Mouse (Mus musculus) hindbrain, postnatal 0 days (tissue): Measurements from ENCODE around the gene Ctnnbl1. TPM values are rescaled to one million over a fixed set of nuclear protein-coding genes. Genes with fewer than 3 reads are reported as not detected.

Source experiments
- ATAC-seq: fragments of 200-750 bp; cut with Nextera tagmentation; 2 replicates; pipeline ENCODE4 v1.8.0; 2017; ENCODE audit warnings: mild to moderate bottlenecking, moderate TSS enrichment, moderate library complexity
- DNase-seq: peaks from one replicate; pipeline ENCODE4 v3.0.0-alpha.2; 2015; ENCODE audit warnings: low spot score
- H3K27ac ChIP-seq: fragments of 300-500 bp; sonication (generic); 2 replicates; pipeline ENCODE4 v1.5.1; 2014; ENCODE audit warnings: mild to moderate bottlenecking
- H3K27me3 ChIP-seq: fragments of 300-500 bp; sonication (generic); 2 replicates; pipeline ENCODE4 v1.6.1; 2014; ENCODE audit warnings: low read length, mixed read lengths; ENCODE audit not compliant: insufficient read depth
- H3K36me3 ChIP-seq: fragments of 300-500 bp; sonication (generic); 2 replicates; pipeline ENCODE4 v1.6.1; 2014; ENCODE audit warnings: low read length, mixed read lengths; ENCODE audit not compliant: insufficient read depth
- H3K4me1 ChIP-seq: fragments of 300-500 bp; sonication (generic); 2 replicates; pipeline ENCODE4 v1.6.1; 2014; ENCODE audit warnings: antibody characterized with exemption, low read length, mixed read lengths; ENCODE audit not compliant: insufficient read depth
- H3K4me2 ChIP-seq: fragments of 300-500 bp; sonication (generic); 2 replicates; pipeline ENCODE4 v1.6.1; 2014; ENCODE audit warnings: low read depth, mild to moderate bottlenecking, low read length, moderate library complexity, mixed read lengths
- H3K4me3 ChIP-seq: fragments of 300-500 bp; sonication (generic); 2 replicates; pipeline ENCODE4 v1.5.1; 2014; ENCODE audit warnings: low read length
- H3K9ac ChIP-seq: fragments of 300-500 bp; sonication (generic); replicated peaks from 2 replicates; pipeline ENCODE4 v1.6.1; 2014; ENCODE audit warnings: mild to moderate bottlenecking, low read length, moderate library complexity, mixed read lengths
- H3K9me3 ChIP-seq: fragments of 300-500 bp; sonication (generic); 2 replicates; pipeline ENCODE4 v1.6.1; 2016; ENCODE audit warnings: low read length, mixed read lengths
- CTCF ChIP-seq: IDR thresholded peaks from 2 replicates; pipeline ENCODE4 v1.5.1; 2016; ENCODE audit warnings: antibody characterized with exemption, control low read depth, low read depth
- WGBS: fragments of 180-500 bp; shearing (Covaris S2); extraction: QIAGEN DNeasy Blood & Tissue Kit; methylation state at CpG from one replicate; pipeline ENCODE4 v1.1.7; 2014; 5-methylcytosine and 5-hydroxymethylcytosine counted together
- polyA plus RNA-seq: library from polyadenylated mRNA; unstranded; fragments of >200 nt; fragmentation: Nextera tagmentation; extraction: Ambion mirVana; gene quantifications from 2 replicates; pipeline ENCODE4 v1.2.1, GENCODE M21; 2015
- total RNA-seq: library from RNA; depleted of rRNA; stranded (reverse); fragments of >200 nt; gene quantifications from 2 replicates; pipeline ENCODE4 v1.2.3, GENCODE M21; 2014

Ctnnbl1 gene
- total and polyA plus RNA-seq, 2 experiments from 2014 or later, result 30.3 to 45.4 TPM

DNA sequence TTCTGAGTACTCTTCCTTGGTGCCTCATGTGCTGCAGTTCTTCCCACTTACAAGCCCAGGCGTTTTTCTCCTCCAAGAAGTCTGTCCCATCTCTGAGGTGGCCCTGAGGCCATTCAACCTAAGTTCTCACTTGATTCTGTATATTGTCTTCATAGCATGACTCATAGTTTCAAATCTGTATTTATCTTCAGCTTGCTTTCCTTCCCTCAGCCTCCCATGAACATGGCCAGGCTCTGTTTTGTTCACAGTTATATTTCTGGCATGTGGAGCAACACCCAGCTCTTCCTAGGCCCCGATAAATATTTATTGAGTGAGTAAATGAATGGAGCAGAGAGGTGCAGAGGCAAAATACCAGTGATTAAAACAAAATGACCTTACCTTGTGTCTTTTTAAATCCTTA lies 38.8 kb downstream of the Ctnnbl1 start:
- Histone ChIP-seq H3K4me2 (no peak overlapping the region), H3K9ac (no peak overlapping the region), H3K9me3 (no peaks in the 10 kb centered on the region), H3K36me3 (peaks cover 6% of the 10 kb centered on the region; the same call in 1 of the 2 replicates), H3K4me3 (no peak overlapping the region), H3K27me3 (no peaks in the 10 kb centered on the region), H3K27ac (no peak overlapping the region), H3K4me1 (no peaks in the 10 kb centered on the region)
- no peak for TF ChIP-seq CTCF
- DNase-seq, result no peak
- WGBS, result 83% methylated on average over 2 of the region's 2 CpGs
- no peak for ATAC-seq

DNA sequence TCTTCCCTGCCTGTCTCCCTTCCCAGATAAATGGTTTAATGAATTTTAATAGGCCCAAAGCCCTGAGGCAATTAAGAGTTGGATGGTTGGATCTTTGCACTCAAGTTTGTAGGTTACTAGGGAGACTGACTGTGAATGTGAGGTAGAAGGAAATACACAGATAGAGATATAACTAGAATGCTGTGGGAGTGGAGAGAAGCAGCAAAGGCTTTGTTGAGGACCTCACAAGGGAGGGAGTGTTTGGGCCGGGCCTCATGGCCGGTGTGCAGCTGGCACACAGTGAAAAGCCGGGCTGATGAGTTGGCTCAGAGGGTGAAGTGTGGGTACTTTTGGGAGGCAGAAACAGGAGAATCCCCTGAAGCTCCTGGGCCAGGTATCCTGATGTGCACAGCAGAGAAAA lies 43.8 kb downstream of the Ctnnbl1 start:
- DNase-seq, result peak; percentile 38
- no peak for ATAC-seq
- 37% methylated on average over 3 of the region's 3 CpGs for WGBS
- Histone ChIP-seq H3K4me2 (no peak overlapping the region), H3K4me3 (no peak overlapping the region), H3K27ac (peak overlapping the region; percentile 45; the same call in 1 of the 2 replicates), H3K4me1 (no peaks in the 10 kb centered on the region), H3K36me3 (no peaks in the 10 kb centered on the region; the same call in 1 of the 2 replicates), H3K9ac (no peak overlapping the region), H3K9me3 (no peaks in the 10 kb centered on the region), H3K27me3 (no peaks in the 10 kb centered on the region)
- no peak for TF ChIP-seq CTCF

DNA sequence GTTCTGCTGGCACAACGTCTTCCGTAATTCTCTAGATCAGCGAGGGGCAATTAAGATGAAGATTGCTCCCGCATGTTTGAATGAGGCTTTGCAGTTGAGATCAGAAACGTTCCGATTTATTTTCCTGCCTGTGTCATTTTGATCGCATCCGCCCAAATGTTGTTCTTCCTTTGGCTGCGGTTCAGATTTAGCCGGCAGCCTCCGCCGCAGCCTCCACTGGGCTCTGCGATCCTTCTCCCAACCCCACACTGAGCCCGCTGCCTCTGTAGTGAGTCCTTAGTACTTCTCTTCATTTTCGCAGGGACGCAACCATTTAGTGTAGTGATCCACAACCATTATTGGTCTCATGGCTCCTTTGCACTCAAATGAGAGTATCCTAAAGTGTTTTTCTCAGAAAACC lies 46.0 kb downstream of the Ctnnbl1 start:
- Histone ChIP-seq H3K27ac (no peak overlapping the region), H3K9ac (no peak overlapping the region), H3K4me3 (no peak overlapping the region), H3K27me3 (no peaks in the 10 kb centered on the region), H3K4me1 (no peaks in the 10 kb centered on the region; the same call in 1 of the 2 replicates), H3K4me2 (no peak overlapping the region), H3K36me3 (no peaks in the 10 kb centered on the region), H3K9me3 (no peaks in the 10 kb centered on the region)
- no peak for TF ChIP-seq CTCF
- DNase-seq, result no peak
- ATAC-seq, result no peak
- 68% methylated on average over 16 of the region's 16 CpGs for WGBS

DNA sequence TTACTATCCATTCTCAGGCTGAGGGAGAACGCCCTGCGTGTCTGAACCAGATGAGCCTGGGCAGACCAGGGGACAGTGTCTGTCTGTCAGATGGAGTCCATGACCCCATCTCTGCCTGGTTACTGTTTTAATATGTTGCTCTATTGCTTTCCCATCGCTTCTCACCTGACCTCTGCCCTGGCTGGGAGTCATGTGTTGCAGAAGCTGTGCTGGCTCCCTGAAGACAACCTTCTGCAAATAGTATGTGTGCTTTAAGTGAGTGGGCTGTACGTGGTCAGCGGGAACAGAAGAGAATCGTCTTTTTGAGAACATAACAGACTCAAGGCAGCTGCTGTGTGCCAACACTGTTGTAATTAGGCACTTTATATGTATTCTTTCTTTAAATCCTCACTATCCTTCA lies 47.0 kb downstream of the Ctnnbl1 start:
- no peak for TF ChIP-seq CTCF
- WGBS, result 83% methylated on average over 6 of the region's 6 CpGs
- H3K4me1 ChIP-seq, result no peaks in the 10 kb centered on the region; the same call in 1 of the 2 replicates
- H3K36me3 ChIP-seq, result no peaks in the 10 kb centered on the region
- H3K4me2 ChIP-seq, result no peak overlapping the region
- no peaks in the 10 kb centered on the region for H3K27me3 ChIP-seq
- H3K9me3 ChIP-seq, result no peaks in the 10 kb centered on the region
- H3K9ac ChIP-seq, result no peak overlapping the region
- H3K27ac ChIP-seq, result no peak overlapping the region
- ATAC-seq (no peak), DNase-seq (no peak)
- H3K4me3 ChIP-seq, result no peak overlapping the region

DNA sequence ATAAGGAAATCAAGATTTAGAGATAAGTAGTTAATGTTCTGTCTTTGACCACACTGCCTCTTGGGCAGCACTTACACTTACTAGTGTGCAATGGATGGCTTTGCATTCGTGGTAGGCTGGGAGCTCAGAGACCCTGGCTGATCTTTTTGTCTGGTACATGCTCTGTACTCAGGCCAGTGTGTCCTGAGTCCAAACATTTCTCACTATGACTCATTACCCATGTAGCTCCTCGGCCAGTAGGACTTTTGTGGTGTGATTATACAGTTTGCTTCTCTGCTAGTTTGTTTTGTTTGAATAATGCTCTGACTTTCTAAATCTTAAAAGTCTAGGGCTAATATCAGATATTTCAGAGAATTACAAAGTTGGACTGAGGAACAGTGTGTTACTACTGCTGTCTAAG lies 47.4 kb downstream of the Ctnnbl1 start:
- no peak overlapping the region for H3K27ac ChIP-seq
- H3K27me3 ChIP-seq, result no peaks in the 10 kb centered on the region
- TF ChIP-seq CTCF, result no peak
- H3K9me3 ChIP-seq, result no peaks in the 10 kb centered on the region
- H3K36me3 ChIP-seq, result no peaks in the 10 kb centered on the region
- H3K4me2 ChIP-seq, result no peak overlapping the region
- DNase-seq (no peak), ATAC-seq (no peak)
- 87% methylated on average over 2 of the region's 2 CpGs for WGBS
- no peak overlapping the region for H3K9ac ChIP-seq
- no peak overlapping the region for H3K4me3 ChIP-seq
- H3K4me1 ChIP-seq, result no peaks in the 10 kb centered on the region; the same call in 1 of the 2 replicates

DNA sequence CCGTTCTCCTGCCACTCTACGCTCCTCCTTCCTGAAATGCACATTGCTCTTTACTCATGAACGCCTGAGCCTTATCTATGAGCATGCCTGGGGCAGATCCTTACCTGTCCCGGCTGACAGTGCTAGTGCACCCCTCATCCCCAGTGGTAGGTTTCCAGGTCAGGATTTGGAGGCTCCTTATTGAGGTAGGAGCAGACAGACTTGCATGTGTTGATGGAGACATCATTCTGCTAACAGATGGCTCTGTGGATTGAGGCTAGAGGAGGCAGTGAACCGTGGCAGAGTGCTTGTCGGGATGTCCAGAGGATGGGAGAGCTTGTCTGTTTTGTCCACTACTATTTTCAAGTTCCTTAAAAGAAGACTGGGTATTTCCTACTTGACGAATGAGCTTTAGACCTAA lies 52.0 kb downstream of the Ctnnbl1 start:
- Histone ChIP-seq H3K27ac (peak overlapping the region; percentile 13; the same call in 1 of the 2 replicates), H3K9ac (no peak overlapping the region), H3K4me2 (no peak overlapping the region), H3K27me3 (no peaks in the 10 kb centered on the region), H3K36me3 (no peaks in the 10 kb centered on the region), H3K9me3 (no peaks in the 10 kb centered on the region), H3K4me1 (peaks cover 15% of the 10 kb centered on the region), H3K4me3 (no peak overlapping the region)
- DNase-seq (no peak), ATAC-seq (no peak)
- TF ChIP-seq CTCF, result no peak
- 69% methylated on average over 7 of the region's 7 CpGs for WGBS

DNA sequence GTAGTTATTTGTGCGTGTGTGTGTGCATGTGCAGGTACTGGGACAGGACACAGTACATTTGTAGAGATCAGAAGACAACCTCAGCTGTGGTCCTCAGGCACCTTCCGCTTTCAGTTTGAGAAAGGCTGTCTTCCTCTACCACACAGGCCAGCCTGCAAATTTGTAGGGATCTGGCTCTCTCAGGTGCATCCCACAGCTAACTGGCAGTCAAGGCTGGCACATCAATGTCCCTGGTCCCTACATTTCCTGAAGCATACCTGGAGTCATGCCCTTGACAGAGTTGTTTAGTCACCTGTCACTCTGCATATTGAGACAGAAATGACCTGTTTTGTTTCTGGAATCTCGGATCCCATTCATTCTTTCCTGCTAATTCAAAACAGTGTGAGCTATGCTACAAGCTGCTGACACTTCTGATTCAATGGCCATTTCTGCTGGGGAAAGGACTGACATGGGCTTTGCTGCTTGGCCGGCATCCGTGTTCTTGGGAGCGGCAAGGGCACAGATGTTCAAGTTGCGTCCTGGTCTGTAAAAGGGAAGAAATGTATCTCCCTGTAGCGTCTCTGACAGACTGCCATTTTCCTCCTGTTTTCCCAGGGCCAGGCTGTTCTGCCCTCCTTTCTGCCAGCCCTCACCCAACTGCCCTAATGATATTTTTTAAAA lies 53.8 kb downstream of the Ctnnbl1 start:
- Histone ChIP-seq H3K4me2 (no peak overlapping the region), H3K9ac (no peak overlapping the region), H3K27me3 (no peaks in the 10 kb centered on the region), H3K27ac (peak overlapping the region; percentile 27; the same call in 1 of the 2 replicates), H3K4me3 (no peak overlapping the region), H3K9me3 (no peaks in the 10 kb centered on the region), H3K36me3 (no peaks in the 10 kb centered on the region), H3K4me1 (peaks cover 15% of the 10 kb centered on the region)
- TF ChIP-seq CTCF, result no peak
- DNase-seq, result no peak
- WGBS, result 54% methylated on average over 8 of the region's 8 CpGs
- no peak for ATAC-seq
